Mouse (Mus musculus) 3134 (cell line): ENCODE results near the gene Tmc8.
"Not testable (repeated sequence)": the region's sequence is repeated elsewhere in the genome, so short reads cannot be mapped to it uniquely, and the experiment has no call there.

Experiments
- DNase-seq: peaks from one replicate; pipeline ENCODE4 v3.0.0-alpha.2; 2011; ENCODE audit warnings: low spot score; ENCODE audit not compliant: insufficient read length; ENCODE audit errors: extremely low read depth

Gene Tmc8

GRCm38 (mm10) chr11:117772352-117772751 is 9.5 kb upstream of the Tmc8 start:
- no peak for DNase-seq

DNA sequence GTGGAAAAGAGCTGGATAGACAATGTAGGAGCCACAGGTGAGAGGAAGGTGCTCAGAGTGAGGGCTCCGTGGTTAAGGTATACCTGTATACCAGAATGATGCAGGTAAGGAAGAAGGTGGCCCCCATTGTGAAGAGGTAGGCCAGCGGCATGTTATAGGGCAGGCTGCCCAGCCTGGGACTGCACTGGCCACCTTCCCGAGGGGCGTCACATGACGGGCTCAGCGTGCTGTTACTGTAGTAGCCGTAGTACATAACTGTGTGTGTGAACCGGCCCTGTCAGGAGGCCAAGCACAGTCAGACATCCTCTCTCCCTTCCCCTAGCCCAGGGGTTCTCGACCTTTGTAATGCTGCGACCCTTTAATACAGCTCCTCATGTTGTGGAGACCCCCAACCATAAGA is 7.0 kb upstream of the Tmc8 start:
- DNase-seq: no peak

GRCm38 (mm10) chr11:117775540-117775939 is 6.3 kb upstream of the Tmc8 start:
- no peak for DNase-seq

DNA sequence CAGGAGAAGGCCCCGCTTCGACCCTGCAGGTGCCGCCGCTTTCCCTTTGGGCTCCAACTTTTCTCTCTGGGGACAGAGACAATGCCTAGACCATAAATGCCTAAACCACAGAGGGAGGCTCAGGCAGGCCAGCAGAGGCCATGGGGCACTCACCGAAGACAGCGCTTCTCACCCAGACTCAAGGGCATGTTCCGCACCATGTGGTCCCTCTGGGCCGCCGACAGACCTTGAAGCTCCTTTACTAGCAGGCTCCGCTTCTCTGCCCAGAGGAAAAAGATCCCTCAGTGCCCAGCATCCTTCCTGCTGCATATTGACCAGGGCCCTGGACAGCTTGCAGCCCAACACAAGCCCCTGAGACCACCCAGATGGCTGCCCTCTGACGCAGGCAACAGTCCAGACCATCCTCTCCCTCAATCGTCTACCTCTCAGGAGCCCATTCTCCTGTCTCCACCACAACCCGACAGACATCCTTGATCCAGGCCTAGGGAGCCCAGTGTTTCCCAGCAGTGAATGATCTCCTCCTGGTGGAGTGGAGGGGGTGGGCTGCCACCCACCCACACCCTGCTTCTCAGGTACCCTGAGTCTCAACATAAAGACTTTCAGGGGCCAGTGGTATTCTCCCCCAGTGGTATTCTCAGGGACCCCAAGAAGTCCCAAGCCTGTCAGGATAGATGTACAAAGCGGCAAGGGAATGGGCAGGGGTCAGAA is 5.6 kb upstream of the Tmc8 start:
- DNase-seq: no peak

- DNase-seq: no peak
These were observed 4.8 kb upstream of the Tmc8 start for GRCm38 (mm10) chr11:117777111-117777510.

- no peak for DNase-seq
These were observed 3.8 kb upstream of the Tmc8 start for GRCm38 (mm10) chr11:117778031-117778430.

GRCm38 (mm10) chr11:117778851-117779433 is 2.9 kb upstream of the Tmc8 start:
- peak; percentile 58 for DNase-seq

DNA sequence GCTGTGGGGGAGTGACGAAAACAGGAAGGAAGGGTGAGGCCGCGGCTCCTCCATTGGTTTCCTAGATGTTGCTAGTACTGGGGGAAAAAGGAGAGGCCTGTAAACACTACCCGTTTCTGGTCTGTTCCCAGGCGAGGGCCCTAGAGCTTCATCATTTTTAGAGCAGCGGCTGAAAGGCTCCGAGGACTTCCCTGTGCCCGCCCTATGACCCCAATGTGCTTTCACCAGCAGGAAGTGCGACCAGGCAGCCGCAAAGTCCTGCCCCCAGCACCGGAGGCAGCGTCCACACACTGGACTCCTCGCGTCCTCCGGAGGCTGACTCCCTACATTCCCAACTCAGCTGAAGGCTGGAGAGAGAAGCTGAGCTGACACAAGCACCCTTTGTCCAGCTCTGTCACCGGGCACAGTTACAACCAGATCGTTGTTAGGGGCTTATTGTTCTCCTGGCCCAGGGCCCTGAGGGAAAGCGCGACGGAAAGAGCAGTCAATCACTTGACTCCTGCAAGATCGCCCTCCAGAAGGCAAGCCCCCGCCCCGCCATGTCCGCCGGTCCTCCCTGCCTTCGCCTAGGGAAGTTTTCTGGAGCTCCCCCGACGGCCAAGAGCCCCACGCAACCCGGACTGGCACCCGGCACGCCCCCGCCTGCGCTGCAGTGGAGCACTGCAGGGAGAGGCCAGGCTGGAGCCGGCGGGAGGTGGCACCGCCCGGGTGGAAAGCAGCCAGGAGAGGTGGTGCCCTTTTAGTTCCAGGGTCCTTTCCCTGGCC is 2.3 kb upstream of the Tmc8 start:
- DNase-seq: peak; percentile 81

- DNase-seq: no peak
These were observed 1.7 kb upstream of the Tmc8 start for GRCm38 (mm10) chr11:117780199-117780515.

DNA sequence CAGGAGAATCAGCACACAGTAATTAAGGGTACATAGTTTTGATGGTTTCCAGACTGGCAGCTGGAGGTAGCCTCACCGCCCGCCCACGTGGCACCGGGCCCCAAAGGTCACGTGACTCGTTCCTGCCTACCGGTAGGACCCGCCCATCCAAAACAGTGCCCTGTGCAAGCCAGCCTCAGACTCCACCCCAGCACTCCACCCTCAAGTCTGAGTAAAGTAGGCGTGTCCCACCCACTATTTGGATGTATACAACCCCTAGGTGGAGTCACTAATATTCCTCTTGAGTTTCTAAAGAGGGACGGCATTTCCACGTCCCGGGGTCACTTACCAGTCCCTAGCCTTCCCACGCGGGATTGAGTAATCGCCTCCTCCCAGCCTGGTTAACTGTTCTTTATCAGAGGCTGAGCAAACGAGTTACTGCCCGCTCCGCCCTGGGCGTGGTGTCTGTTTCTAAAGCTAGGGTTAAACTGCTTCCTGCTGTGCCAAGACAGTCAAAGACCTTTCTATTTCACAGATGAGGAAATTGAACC is 1.2 kb upstream of the Tmc8 start:
- DNase-seq: peak; percentile 91

DNA sequence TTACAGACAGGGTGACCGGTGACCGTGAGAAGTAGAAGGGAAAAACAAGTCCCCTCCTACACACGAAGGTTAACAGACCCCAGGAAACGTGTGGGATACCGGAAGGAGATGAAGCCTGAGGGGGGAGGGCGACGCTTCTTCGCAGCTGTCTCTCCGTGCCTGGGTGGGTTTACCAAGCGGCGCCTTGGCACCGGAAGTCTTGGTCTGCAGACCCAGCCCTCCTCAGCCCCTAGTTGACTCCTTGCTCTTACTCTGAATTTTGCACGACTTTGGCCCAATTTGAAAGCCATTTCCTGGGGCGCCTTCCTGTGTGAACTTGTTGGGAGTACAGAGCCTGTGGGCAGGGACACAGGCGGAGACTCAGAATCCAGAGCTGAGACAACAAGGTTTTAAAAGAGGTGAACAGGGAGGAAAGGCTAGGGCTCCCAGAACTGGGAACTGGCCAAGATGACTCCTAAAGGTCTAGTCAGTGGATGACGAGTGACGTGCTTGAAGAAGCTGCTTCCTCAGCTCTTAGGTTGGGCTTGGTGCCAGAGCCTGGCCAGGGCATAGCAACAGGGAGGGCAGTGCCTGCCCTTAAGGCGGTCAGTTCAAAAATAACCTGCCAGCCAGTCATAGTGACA is 566 bp upstream of the Tmc8 start:
- peak; percentile 65 for DNase-seq

DNA sequence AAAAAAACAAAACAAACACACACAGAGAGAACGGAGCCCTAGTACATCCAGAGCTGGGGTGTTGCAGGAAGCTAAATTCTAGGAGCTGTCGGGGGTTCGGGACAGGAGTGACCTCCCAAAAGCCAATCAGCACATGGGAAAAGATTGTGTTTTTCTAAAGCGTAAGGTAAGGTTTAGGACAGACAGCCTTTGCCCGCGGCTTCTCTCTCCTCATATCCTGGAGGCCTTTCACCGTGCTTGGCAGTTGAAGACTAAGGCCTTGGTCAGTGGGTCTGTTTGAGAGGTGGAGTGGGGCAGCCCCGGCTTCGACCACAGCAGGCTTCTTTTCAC is 794 bp downstream of the Tmc8 start:
- DNase-seq: no peak

- DNase-seq: no peak
These were observed 1.2 kb downstream of the Tmc8 start for GRCm38 (mm10) chr11:117783089-117783488.

DNA sequence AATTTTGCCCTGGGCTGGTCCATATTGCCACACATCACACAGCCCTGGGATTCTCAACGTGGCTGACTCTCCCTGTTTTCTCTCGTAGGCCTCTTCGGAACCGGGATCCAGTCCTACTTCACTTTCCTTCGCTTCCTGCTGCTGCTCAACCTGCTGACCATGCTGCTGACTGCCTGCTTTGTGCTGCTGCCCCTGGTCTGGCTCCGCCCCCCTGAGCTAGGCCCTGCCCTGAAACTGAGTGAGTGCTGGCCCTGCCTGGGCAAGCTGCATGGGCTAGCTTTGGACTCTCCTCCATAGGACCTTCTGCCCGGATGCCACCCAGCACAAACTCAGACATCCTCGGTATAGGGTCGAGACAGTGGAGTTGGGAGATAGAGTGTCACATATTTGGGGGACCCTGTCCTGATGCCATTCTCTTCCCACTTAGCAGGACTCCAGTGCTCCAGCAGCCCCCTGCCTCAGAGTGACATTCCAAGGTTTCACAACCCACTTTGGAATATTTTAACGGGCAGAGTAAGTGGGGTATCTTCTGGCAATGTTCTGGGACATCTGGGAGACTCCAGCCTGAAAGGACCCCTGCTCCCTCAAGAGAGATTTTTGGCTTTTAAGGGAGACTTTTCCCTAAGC is 1.9 kb downstream of the Tmc8 start:
- DNase-seq: no peak

DNA sequence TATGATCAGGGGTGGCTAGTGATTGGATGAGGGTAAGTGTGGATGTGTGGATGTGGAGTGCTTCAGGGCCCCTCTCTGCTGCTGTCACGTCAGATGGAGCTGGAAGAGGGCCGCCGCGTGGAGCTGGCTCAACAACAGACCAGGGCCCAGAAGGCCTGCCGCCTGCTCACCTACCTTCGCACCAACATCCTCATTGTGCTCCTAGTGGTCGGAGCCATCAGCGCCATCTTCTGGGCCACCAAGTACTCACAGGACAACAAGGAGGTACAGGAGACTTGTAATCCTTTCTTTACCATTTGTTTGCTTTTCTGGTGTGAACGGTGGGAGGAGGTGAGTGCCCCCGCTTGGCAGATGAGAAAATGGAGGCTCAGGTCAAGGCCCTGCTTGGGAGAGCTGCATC is 4.4 kb downstream of the Tmc8 start:
- peak; percentile 62 for DNase-seq

DNA sequence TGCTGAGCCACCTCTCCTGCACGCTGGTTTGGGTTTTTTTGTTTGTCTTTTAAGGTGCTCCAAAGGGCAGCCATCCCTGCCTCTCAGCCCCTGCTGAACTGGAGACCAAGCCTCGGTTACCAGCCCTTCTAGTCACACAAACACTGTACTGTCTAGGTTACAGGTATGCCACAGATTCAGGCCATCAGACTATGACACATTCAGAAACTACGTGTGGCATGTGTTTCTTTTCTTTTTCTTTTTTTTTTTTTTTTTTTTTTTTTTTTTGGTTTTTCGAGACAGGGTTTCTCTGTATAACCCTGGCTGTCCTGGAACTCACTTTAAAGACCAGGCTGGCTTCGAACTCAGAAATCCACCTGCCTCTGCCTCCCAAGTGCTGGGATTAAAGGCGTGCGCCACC is 6.6 kb downstream of the Tmc8 start:
- DNase-seq: not testable (repeated sequence)

DNA sequence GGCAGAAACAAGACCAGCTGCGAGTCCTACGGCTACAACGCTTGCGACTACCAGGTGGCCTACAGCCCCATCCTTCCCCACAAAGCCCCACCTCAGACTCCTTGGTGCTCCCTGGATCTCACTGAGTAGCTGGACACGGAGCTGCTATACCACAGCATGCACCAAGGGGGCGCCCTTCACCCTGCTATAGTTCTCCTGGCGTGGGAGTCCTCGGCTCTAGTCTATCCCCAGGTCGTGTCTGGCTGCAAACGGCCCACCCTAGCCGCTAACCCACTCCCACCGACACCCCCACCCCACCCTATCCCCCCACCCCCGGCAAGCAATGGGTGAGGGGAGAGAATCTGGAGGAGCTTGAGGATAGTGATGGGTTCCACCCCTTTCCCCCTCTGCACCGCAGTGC is 8.4 kb downstream of the Tmc8 start:
- DNase-seq: no peak

DNA sequence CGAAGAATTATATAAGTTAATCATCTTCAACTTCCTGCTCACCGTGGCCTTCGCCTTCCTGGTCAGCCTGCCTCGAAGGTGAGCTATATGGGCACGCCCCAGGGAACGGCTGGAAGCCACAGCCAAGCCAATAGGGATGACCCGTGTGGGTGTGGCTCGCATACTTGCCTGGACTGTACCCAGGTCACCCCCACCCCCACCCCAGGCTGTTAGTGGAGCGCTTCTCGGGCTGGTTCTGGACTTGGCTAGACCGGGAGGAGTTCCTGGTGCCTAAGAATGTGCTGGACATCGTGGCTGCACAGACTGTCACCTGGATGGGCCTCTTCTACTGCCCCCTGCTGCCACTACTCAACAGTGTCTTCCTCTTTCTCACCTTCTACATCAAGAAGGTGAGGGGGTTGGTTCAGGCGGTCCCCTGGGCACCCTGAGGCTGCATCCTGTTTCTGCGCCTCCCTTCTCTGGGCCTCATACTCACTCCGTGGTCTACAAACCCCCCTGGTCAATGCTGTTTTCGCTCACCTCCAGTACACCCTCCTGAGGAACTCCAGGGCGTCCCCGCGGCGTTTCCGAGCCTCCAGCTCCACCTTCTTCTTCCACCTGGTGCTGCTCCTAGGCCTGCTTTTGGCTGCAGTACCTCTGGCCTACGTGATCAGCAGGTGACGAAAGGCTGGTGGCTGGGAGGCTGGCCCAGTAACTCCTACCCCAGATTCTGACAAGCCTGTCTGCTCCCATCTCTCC is 9.0 kb downstream of the Tmc8 start:
- DNase-seq: peak; percentile 65

GRCm38 (mm10) chr11:117791441-117791761 is 9.5 kb downstream of the Tmc8 start:
- no peak for DNase-seq

DNA sequence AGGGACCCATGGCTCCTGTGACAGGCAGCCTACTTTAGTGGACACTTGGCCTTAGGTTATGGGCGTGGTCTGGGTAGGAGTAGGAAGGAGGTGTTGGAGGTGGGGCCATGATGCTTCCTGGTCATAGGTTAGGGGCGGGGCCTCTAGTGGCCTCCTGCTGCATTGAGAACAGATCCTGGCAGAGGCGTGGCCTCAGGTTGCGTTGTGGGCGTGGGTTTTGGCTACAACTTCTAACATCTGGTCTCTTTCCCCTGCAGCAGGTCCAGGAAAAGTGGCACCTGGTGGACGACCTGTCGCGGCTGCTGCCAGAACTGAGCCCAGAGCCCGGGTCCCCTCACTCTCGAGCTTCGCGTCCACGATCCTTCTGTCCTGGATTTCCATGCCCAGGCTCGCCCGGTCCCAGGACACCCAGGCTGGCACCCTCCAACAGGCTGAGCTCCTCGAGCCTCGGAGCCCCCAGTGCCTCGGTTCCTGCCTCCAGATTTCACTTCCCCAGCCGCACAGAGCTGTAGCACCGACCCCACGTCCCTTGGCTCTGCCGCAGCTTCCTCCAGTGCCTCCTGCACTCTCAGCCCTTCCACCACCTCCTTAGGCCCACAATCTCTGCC is 10.5 kb downstream of the Tmc8 start:
- peak; percentile 80 for DNase-seq
